Mouse (Mus musculus): ENCODE measurements at regions not wholly inside any gene's neighbourhood (a gene's known extent, or its start where the extent isn't known, plus 50 kb on each side); places are given as distances from the start of the nearest gene placed in this dataset.

DNA sequence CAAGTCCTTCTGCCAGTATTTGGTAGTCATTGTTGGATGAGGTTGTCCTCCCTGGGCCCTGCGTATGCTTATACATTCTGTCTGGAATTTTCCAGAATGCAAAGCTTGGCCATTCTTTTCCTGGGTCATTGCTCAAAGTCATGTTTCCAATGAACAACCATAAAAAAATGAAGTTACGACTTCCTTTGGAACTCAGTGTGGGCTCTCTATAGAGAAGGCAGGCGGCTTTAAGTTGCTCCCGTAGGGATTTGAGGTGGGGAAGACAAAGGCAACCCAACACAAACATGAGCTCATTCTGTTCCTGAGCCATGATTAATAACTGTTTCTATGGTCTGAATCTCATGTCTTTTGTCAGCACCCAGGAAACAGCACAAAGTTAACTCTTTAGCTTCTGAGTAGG lies 204.3 kb downstream of the Hhipl2 start:
- DNase-seq (ENCODE audit: low read depth, low spot score), result no peak

- DNase-seq (ENCODE audit: low read depth, low spot score), result no peak
Observed at GRCm38 (mm10) chr1:183624266-183624665, 206.3 kb downstream of the Hhipl2 start.

- no peak for DNase-seq (ENCODE audit: low read depth, low spot score)
Observed at GRCm38 (mm10) chr1:183633810-183634209, 215.8 kb downstream of the Hhipl2 start.

DNA sequence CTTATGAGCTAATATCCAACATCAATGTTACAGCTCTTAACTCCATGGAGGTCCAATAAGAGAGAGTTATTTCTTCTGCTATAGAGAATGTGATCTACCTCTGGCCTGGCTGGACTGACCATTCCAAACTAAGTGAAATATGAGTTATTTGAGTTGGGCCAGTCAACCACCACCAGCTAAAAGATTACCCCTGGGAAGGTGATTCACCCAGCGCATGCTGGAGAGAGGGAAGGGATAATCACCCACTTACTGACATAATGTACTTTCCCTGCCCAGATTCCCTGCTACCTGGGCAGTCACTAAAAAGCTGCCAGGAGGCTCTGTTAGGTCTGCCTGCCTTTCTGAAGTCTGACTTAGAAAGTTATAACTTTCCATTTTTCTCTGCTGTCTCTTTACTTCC lies 216.8 kb downstream of the Hhipl2 start:
- no peak for DNase-seq (ENCODE audit: low read depth, low spot score)

- no peak for DNase-seq (ENCODE audit: low read depth, low spot score)
Observed at GRCm38 (mm10) chr1:183637214-183637613, 219.2 kb downstream of the Hhipl2 start.

GRCm38 (mm10) chr1:183639332-183639731 lies 221.3 kb downstream of the Hhipl2 start:
- no peak for DNase-seq (ENCODE audit: low read depth, low spot score)

GRCm38 (mm10) chr1:183640568-183640967 lies 222.6 kb downstream of the Hhipl2 start:
- no peak for DNase-seq (ENCODE audit: low read depth, low spot score)

GRCm38 (mm10) chr1:183644001-183644400 lies 226.0 kb downstream of the Hhipl2 start:
- no peak for DNase-seq (ENCODE audit: low read depth, low spot score)

DNA sequence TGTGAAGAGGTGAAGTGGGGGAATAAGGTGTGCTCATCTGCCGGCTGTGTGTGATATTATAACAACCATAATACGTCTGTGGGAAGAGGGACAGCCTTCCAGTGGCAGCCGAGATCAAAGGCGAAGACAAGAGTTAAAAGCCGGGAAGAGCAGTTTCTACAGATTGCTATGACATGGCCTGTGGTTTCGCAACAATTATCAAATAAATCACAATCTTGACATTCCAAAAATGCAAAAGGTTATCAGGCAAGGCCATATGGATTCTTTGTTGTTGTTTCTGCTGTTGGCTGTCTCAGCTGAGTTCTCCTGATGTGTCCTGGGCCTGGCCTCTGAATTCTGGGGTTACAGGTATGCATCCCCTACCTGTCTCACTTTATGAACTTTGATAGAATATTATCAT lies 235.9 kb downstream of the Hhipl2 start:
- no peak for DNase-seq (ENCODE audit: low read depth, low spot score)

DNA sequence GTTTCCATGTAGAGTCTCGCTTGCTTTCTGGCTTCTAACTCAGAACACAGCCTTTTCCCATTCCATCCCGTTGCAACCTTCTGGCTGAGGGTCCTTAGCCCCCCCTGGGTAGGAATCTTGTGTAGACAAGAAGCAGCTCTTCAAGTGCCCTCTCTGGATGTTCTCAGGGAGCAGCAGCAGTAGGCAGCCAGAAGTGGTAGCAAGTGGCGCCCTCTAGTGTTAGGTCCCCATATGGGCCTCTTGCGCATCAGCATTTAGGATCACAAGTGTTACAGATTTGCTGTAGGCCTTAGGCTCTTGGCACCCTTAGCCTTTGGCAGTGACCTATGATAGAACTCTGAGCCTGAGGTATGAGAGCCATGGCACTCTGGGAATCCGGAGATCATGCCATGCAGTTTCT lies 239.0 kb downstream of the Hhipl2 start:
- DNase-seq (ENCODE audit: low read depth, low spot score), result no peak

DNA sequence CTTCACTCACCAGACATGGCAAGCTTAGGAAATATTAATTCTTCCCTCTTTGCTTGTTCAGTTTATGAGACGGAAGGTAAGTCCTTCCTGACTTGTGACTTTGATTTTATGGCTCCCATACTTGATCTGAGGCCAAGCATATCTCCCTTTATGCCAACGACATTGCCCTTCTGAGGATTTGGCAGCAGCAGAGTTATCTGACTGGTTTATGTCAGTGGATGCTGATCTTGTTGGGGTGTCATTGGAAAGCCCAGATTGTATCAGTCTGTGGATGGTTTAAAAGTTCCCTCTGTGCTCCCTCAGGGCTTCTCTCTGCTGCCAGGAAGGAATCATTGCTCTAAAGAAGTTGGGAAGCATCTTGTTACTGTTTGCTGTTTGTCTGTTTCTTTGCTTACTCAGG lies 242.5 kb downstream of the Hhipl2 start:
- no peak for DNase-seq (ENCODE audit: low read depth, low spot score)

GRCm38 (mm10) chr1:183662369-183663043 lies 244.5 kb downstream of the Hhipl2 start:
- DNase-seq (ENCODE audit: low read depth, low spot score), result no peak

DNA sequence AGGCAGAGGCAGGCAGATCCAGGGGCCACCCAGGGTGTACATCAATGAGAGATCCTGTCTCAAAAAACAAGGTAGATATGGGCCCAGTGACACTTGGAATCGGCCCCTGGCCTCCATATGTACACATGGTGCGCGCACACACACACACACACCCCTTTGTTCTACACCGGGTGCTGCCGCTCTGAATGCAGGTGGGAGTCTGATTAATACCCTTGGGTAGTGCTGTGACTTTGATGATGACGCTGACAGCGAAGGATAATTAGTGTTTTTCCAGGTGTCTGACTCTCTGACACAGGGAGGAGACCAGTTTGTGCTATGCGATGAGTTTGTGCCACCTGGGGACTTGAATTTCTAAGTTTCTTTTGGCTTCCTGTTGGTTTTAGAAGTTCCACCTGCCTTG lies 251.3 kb downstream of the Hhipl2 start:
- DNase-seq (ENCODE audit: low read depth, low spot score), result no peak

DNA sequence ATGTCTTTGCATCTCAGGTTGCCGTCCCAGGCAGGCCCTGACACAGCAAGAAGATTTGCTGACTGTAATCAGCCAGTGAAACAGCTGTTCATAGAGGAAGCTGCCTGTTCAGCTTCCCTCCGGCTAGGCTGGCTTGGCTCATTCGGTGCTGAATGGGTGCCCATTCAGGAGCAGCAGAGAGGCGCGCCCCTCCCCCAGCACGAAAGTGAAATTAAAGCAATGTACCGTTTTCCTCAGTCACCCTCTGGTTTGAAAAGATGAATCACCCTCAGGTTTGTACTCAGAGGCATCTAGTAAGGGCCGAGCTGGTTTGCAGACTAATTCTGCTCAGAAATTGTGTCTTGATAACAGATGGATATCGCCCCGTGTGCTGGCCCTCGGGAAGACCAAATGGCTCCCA lies 251.7 kb downstream of the Hhipl2 start:
- no peak for DNase-seq (ENCODE audit: low read depth, low spot score)

DNA sequence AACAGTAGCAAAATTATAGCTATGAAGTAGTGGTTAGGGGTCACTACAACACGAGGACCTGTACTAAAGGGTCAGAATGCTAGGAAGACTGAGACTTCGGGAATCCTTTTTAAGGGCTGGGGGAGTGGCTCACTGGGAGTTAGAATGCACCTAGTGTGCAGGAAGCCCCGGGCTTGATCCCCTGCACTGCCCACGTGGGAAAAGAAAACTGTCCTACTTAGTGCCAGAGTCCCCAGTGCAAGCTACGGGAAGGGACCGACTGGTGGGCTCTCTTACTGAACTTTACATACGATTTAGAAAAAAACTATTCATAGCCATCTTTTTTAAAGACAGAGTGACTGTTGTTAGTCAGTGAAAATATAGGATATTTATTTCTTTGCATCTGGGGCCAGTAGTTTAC lies 252.5 kb downstream of the Hhipl2 start:
- no peak for DNase-seq (ENCODE audit: low read depth, low spot score)

DNA sequence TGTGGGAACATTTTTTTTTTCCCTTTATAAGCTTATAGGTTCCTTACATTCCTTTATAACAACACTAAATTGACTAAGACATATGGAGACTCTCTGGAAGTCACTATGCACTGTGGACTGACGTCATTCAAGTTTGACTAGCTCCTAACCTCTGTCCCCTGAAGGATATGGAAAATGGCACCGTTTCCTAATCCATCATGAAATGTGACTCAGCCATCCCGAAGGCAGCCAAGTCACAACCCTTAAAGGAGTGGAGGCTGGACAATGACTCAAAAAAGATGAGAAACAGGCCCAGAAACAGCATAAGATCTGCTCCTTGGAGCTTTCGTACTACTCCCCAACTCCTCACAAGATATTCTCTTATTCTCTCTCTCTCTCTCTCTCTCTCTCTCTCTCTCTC lies 253.5 kb downstream of the Hhipl2 start:
- no peak for DNase-seq (ENCODE audit: low read depth, low spot score)

DNA sequence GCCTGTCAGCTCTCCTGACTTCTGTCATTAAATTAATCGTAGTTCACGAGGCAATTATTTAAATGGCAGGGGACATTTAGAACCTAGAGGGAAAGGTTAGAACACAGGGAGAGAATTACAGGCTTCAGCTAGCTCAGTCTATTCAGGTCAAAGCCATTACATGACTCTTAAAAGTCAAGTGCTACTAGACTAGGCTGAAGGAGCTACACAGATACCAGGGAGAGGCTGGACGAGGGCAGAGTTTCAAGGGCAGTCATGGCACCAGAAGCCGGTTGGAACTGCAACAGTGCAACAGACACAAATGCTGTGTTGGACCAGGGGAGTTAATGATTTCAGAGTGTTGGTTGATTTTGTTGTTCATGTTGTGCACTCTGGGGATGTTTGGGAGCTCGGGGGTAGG lies 254.5 kb downstream of the Hhipl2 start:
- DNase-seq (ENCODE audit: low read depth, low spot score), result no peak

- no peak for DNase-seq (ENCODE audit: low read depth, low spot score)
Observed at GRCm38 (mm10) chr1:183677585-183677984, 259.6 kb downstream of the Hhipl2 start.

GRCm38 (mm10) chr1:183679949-183680348 lies 261.9 kb downstream of the Hhipl2 start:
- DNase-seq (ENCODE audit: low read depth, low spot score), result no peak

DNA sequence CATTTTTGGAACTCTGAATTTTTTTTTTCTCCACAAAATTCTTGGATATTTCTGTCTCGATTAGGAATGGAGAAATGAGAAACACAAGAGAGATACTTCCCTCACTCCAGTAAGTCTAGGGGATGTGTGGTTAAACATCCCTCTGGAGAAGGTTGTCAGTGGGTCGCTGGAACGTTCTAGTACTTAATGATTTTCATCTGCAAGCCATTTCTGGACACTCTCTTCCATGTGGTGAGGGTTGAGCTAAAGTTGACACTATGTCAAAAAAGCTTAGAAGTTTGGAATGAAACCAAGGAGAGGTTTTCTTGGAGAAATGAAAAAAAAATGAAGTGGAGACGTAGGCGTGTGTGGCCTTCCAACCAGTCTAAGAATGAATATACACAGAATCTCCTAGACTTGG lies 268.0 kb downstream of the Hhipl2 start:
- DNase-seq (ENCODE audit: low read depth, low spot score), result no peak

DNA sequence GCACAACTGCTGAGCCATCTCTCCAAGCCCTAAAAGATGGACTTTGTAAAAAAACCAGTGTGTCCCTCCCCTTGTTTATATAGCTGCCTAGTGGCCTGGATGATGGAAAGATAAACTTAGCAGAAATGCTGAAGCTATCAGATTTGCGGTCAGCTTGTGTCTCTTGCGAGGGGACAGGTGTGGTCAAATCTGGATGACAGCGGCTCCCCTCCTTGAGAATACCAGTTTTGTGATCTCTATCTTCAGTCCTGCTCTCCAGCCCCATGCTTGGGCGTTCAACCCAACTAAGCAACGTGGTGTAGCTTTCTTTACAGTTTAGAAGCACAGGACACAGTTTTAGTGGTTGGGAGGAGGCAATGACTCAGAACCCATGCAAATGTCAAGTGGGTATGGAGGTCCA lies 274.7 kb downstream of the Hhipl2 start:
- DNase-seq (ENCODE audit: low read depth, low spot score), result no peak

DNA sequence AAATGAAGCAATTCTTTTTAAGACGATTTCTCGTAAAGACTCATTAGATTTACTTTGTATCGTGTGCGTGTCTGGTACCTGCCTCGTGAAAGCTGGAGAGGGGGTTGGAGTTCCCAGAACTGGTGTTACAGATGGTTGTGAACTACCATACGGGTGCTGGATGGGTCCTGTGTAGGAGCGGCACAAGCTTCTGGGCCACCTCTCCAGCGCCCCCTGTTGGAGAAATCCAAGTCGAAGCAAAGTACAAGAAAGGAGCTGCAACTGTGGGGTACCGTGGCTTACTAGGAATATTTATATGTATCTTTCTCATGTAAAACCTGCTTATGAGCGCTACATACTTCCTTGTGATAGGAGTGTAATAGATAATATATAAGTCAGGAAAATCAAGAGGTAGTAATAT lies 281.3 kb downstream of the Hhipl2 start:
- no peak for DNase-seq (ENCODE audit: low read depth, low spot score)

DNA sequence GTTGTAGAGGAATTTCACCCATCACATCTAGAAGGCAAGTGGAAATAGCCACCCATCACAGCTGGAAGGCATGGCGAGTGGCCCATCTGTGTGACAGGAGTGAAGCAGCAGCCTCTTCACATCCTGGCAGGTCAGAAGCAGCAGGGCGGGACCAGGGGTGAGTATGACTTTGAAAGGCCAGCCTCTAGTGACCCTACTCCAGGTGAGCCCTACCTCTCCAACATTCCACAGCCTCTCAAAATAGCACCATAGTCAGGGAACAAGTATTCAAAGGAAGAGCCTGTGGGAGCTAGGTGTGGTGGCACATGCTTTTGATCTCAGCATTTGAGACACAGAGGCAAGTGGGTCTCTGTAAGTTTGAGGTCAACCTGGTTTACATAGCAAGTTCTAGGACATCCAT lies 284.9 kb downstream of the Hhipl2 start:
- no peak for DNase-seq (ENCODE audit: low read depth, low spot score)

DNA sequence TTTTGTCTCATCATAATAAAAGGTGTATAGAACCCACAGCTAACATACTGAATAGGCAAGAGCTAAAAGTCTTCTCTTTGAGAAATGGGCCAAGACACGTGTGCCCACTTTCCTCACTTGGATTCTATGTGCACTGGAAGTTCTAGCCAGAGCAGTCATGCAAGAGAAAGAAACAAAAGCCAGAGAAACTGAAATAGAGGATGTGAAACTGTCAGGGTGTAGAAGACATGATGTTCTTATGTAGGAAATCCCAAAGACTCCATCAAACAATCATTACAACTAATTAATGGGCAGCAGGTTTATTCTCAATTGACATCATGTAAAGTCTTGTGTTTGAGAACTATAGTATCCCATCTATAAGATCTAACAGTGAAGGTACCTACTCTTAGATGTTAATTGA lies 294.9 kb downstream of the Hhipl2 start:
- DNase-seq (ENCODE audit: low read depth, low spot score), result no peak
